Mouse (Mus musculus): ENCODE data around the gene Nat8f6.
"Not testable (repeated sequence)": the region's sequence is repeated elsewhere in the genome, so short reads cannot be mapped to it uniquely, and the experiment has no call there.

Nat8f6 gene

GRCm38 (mm10) chr6:85836098-85836497, 15.3 kb upstream of the Nat8f6 start:
- DNase-seq (ENCODE audit: low spot score): not testable (repeated sequence)

- not testable (repeated sequence) for DNase-seq (ENCODE audit: low spot score)
Measured at GRCm38 (mm10) chr6:85835104-85835503, 14.3 kb upstream of the Nat8f6 start.

DNA sequence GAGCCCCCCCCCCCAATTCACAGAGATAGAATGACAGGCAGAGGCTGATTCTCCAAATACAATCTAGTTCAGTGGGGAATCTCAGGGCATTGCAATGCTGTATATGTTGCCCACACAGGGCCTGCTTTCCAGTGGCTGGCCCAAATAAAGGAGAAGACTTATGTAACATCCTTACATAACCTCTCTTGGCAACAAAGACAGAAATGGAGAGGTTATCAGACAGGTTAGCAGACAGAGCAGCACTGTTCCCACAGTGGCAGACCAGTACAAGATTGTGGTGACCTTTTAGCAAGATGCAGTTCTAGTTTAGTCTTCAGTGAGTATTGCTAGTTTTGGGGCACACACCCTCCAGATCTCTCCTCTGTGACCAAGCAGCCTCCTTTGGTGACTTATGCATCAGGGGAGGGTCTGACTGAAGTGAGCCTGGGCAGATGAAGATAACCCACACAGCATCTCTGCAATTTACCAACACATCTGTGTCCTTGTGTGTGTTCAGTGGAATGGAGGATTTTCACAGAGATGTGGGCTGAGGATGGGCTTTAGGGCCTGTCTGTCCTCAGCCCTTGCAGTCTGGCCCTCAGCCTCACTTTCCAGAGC, 13.8 kb upstream of the Nat8f6 start:
- not testable (repeated sequence) for DNase-seq (ENCODE audit: low spot score)

- DNase-seq (ENCODE audit: low spot score): no peak
Measured at GRCm38 (mm10) chr6:85831796-85832321, 11.1 kb upstream of the Nat8f6 start, which contains the start of gene Nat8. Gene Nat8, minus strand, starts transcription at chr6:85832082.

GRCm38 (mm10) chr6:85829462-85829861, 8.7 kb upstream of the Nat8f6 start:
- no peak for DNase-seq (ENCODE audit: low spot score)

GRCm38 (mm10) chr6:85825886-85826285, 5.1 kb upstream of the Nat8f6 start:
- DNase-seq (ENCODE audit: low spot score): no peak

DNA sequence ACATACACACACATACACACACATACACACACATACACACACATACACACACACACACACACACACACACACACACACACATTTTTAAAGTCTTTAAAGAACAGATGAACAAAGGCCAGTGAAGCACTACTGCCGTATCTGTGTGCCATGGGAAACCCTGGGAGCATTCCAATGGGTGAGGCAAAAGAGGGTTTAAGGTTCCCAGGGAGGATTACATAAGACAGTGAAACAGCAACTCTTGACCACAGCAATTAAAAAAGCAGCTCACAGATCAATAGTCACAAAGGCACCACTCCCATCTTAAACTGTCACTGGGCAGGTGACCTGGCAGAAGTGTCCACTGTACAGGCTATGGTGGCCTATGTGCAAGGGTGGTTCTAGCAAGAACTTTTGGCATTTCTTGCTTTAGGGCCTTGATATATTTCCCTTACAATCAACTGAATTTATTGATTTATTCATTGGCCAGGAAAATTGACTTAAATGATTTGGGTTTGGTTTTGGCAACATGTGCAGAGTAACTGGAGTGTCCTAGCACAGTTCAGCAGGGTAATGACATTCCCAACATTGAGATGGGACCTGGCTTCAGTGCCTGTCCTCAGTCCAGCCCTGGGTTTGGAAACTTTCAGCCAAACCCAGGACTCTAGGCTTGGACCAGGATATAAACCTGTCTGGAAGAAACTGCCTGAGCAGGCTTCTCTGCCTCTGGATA, 2.8 kb upstream of the Nat8f6 start:
- no peak for DNase-seq (ENCODE audit: low spot score)

GRCm38 (mm10) chr6:85822286-85822685, 1.5 kb upstream of the Nat8f6 start:
- DNase-seq (ENCODE audit: low spot score): no peak

DNA sequence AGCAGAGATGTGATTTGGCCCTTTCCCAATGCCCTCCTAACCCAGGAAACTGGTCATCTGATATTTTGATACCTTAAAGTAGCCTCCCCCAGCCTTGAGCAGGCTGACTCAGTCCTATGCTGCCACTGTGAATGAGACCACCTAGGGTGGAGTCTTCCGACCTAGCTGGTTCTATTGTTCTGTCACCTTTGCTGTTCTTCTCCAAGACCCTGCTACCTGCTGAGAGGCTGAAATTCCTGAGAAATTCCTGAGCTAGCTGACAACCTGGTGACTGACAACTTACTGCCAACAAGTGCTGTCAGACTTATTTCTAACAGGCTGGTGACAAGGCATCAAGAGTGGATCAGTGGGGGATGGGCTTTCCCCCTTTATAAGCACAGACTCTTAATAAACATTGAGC, 2.4 kb downstream of the Nat8f6 start:
- no peak for DNase-seq (ENCODE audit: low spot score)

GRCm38 (mm10) chr6:85813339-85813738, 7.4 kb downstream of the Nat8f6 start:
- no peak for DNase-seq (ENCODE audit: low spot score)

DNA sequence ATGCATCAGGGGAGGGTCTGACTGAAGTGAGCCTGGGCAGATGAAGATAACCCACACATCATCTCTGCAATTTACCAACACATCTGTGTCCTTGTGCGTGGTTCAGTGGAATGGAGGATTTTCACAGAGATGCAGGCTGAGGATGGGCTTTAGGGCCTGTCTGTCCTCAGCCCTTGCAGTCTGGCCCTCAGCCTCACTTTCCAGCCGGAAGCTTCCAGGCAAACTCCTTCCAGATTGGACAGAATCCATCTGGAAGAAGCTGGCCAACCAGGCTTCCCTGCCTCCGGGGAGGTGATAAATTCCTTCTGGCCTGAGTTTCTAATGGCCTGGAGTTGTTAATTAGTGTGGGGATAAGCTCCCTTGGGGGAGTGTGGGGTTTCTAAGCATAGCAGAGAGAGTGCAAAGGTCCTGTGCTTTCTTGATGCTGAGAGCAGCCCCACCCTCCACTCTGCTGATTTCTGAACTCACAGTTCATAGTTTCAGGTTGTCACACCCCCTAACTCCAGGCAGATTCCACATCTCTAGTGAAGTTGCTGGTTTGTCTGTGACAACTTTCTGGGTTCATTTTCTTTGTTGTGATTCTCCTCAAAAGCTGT, 9.7 kb downstream of the Nat8f6 start:
- not testable (repeated sequence) for DNase-seq (ENCODE audit: low spot score)

DNA sequence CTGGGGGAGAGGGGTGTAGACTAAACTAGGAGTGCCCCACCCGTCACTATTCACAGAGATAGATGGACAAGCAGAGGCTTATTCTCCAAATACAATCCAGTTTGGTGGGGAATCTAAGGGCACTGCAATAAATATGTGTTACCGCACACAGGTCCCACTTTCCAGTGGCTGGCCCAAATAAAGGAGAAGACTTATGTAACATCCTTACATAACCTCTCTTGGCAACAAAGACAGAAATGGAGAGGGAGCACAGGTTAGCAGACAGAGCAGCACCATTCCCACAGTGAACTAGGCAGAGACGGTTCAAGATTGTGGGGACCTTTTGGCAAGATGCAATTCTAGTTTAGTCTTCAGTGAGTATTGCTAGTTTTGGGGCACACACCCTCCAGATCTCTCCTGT, 10.2 kb downstream of the Nat8f6 start:
- DNase-seq (ENCODE audit: low spot score): not testable (repeated sequence)

GRCm38 (mm10) chr6:85809784-85810183, 11.0 kb downstream of the Nat8f6 start:
- not testable (repeated sequence) for DNase-seq (ENCODE audit: low spot score)

DNA sequence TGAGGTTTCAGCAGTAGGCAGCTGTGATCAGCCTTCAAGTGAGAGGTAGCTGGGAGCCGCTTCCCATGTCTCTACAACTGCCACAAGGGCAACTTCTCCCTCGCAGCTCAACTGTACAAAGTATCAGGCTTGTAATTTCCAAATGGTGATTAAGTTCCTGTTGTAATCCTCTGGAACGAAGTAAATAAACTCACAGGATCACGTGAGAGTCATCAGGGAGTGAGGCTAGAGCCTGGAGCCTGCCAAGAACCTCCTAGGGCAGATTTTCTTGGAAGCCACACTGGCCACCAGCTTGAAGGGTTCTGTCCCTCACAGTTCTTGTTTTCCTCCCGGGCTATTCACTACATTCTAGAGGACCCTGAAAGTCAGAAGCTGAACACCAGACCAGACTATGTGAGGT, 17.6 kb downstream of the Nat8f6 start:
- not testable (repeated sequence) for DNase-seq (ENCODE audit: low spot score)

GRCm38 (mm10) chr6:85765532-85765931, 55.2 kb downstream of the Nat8f6 start, which contains the start of gene Nat8f3:
Gene Nat8f3, minus strand, starts transcription at chr6:85765754.
- peak; percentile 66 for DNase-seq (ENCODE audit: low spot score)

DNA sequence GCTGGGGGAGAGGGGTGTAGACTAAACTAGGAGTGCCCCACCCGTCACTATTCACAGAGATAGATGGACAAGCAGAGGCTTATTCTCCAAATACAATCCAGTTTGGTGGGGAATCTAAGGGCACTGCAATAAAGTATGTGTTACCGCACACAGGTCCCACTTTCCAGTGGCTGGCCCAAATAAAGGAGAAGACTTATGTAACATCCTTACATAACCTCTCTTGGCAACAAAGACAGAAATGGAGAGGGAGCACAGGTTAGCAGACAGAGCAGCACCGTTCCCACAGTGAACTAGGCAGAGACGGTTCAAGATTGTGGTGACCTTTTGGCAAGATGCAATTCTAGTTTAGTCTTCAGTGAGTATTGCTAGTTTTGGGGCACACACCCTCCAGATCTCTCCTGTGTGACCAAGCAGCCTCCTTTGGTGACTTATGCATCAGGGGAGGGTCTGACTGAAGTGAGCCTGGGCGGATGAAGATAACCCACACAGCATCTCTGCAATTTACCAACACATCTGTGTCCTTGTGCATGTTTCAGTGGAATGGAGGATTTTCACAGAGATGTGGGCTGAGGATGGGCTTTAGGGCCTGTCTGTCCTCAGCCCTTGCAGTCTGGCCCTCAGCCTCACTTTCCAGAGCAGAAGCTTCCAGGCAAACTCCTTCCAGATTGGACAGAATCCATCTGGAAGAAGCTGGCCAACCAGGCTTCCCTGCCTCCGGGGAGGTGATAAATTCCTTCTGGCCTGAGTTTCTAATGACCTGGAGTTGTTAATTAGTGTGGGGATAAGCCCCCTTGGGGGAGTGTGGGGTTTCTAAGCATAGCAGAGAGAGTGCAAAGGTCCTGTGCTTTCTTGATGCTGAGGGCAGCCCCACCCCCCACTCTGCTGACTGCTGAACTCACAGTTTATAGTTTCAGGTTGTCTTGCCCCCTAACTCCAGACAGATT, 57.4 kb downstream of the Nat8f6 start:
- DNase-seq (ENCODE audit: low spot score): not testable (repeated sequence)

DNA sequence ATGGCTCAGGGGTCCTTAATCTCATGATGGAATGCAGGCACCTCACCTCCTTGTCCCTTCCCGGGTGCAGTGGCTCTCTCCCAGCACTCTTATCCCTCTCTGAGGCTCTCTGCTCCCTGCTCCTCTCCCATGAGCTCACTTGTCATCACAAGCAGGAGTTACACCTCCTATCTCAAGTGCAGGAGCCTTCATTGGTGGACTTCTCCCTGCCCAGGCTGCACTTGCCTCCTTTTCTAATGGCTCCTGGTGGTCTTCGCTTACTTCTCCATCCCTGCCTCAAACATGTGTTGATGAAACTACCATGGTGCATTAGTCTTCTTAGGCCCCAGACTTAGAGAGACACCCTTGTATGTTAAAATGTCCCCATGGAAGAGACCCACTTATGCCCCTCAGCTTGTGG, 58.1 kb downstream of the Nat8f6 start:
- DNase-seq (ENCODE audit: low spot score): not testable (repeated sequence)

Measured in ovary, postnatal 36 days (tissue).